ENCODE assay signal across 20 mouse cellular contexts in genomic region chr9:66280496-66280895, GRCm38 (mm10).
DNase-seq lines count a peak whose midpoint lies in the region; ATAC-seq and TF ChIP-seq lines count a peak whose summit lies in the region.
"Had no signal": no experiment of that assay in that cellular context is flagged by ENCODE, and none has a peak within 500 bp of the region (broad histone marks: within the 10 kb centered on the region; RNA-seq: fewer than 3 reads in every experiment).

No protein-coding gene starts in this region.

- peak; percentile 44 to 54 for DNase-seq in spleen, adult 18-20 months
- no peak for DNase-seq in spleen, adult 12 weeks (ENCODE audit: low spot score)
- DNase-seq in CH12.LX (ENCODE audit: extremely low read depth) = peak; percentile 94
- DNase-seq in thymus, postnatal 36 days = peak; percentile 59 to 66
- no peak for DNase-seq in right cerebral cortex, adult 2 months (ENCODE audit: low spot score in 2 of 2)
- no peak for DNase-seq in left cerebral cortex, adult 18-20 months (ENCODE audit: low spot score in 2 of 2)
- no peak for DNase-seq in adrenal gland, adult 8-10 months
- DNase-seq: adrenal gland, adult 2 months; cerebellum, adult 11-12 months; gastrocnemius, postnatal 36 days; heart, postnatal 4 days; kidney, adult 9 months; retina, postnatal 1 day had no signal

- peak; percentile 65 for TF ChIP-seq POLR2A in CH12.LX (IDR thresholded peaks at IDR 0.05; ENCODE audit: low read depth, low read length)

- no peaks in the 10 kb centered on the region for H3K36me3 ChIP-seq in CH12.LX (replicated peaks in 1 of 2; ENCODE audit: control insufficient read depth in 1 of 2, insufficient read depth in 1 of 2, low read length in 1 of 2)
- H3K36me3 ChIP-seq: embryonic facial prominence, embryonic 13.5 days; heart, embryonic 12.5 days; midbrain, embryonic 10.5 days; neural tube, embryonic 15.5 days had no signal

- peaks cover 47 to 86% of the 10 kb centered on the region in 2 experiments for H3K4me1 ChIP-seq in CH12.LX (ENCODE audit: control insufficient read depth in 1 of 2, insufficient read depth in 2 of 2)

- no peaks in the 10 kb centered on the region for H3K9me3 ChIP-seq in CH12.LX (replicated peaks; ENCODE audit: low read length)
- H3K9me3 ChIP-seq: embryonic facial prominence, embryonic 13.5 days; midbrain, embryonic 10.5 days; neural tube, embryonic 15.5 days had no signal

- peak overlapping the region; percentile 58 for H3K9ac ChIP-seq in CH12.LX (ENCODE audit: insufficient read depth, low read depth)
- H3K9ac ChIP-seq: embryonic facial prominence, embryonic 13.5 days; heart, embryonic 12.5 days; neural tube, embryonic 15.5 days had no signal

- no peak for TF ChIP-seq CTCF in CH12.LX (conservative IDR thresholded peaks at IDR 0.05 in 1 of 2, IDR thresholded peaks at IDR 0.05 in 1 of 2; ENCODE audit: low read depth in 2 of 2, low read length in 2 of 2)

- H3K27ac ChIP-seq in CH12.LX (ENCODE audit: insufficient read depth, low read depth) = peak overlapping the region; percentile 99
- H3K27ac ChIP-seq: embryonic facial prominence, embryonic 13.5 days; layer of hippocampus, adult 2 months; midbrain, embryonic 10.5 days; neural tube, embryonic 15.5 days had no signal

- no peaks in the 10 kb centered on the region for H3K79me2 ChIP-seq in CH12.LX (replicated peaks; ENCODE audit: control insufficient read depth, extremely low read depth, insufficient read depth, poor library complexity, severe bottlenecking)

- H3K4me2 ChIP-seq in CH12.LX (ENCODE audit: insufficient read depth, low read depth, poor library complexity, severe bottlenecking) = peak overlapping the region; percentile 67
- H3K4me2 ChIP-seq: embryonic facial prominence, embryonic 13.5 days; heart, embryonic 12.5 days; neural tube, embryonic 15.5 days had no signal

- peak overlapping the region in 1 of 3 experiments; percentile 13 for H3K4me3 ChIP-seq in CH12.LX (replicated peaks in 1 of 3; ENCODE audit: low read depth in 2 of 3, low read length in 2 of 3, poor library complexity in 1 of 3)
- H3K4me3 ChIP-seq: embryonic facial prominence, embryonic 13.5 days; heart, embryonic 12.5 days; layer of hippocampus, adult 2 months; midbrain, embryonic 10.5 days; neural tube, embryonic 15.5 days had no signal

- in situ Hi-C loops in CH12.LX (cut with MboI; ENCODE audit: low pct_ligation_motif_present, low pct_unique_long_range_greater_than_20kb, low sequenced_read_pairs) = loop anchor here (10.0 to 25.0 kb wide), 3 partner anchors 126 to 332 kb away; partner anchors contain the start of gene Dapk2

- dilution Hi-C loops in CH12.LX (cut with MboI; ENCODE audit: extremely low pct_ligation_motif_present, extremely low pct_unique_long_range_greater_than_20kb, low sequenced_read_pairs) = no loop called here

- ATAC-seq in neutrophil, adult 5-6 weeks (ENCODE audit: extremely low read depth, insufficient number of reproducible peaks, low FRiP score, poor library complexity, severe bottlenecking) = peak; percentile 55
- ATAC-seq: Patski had no signal

- H3K27me3 ChIP-seq in CH12.LX (replicated peaks) = no peaks in the 10 kb centered on the region
- H3K27me3 ChIP-seq: embryonic facial prominence, embryonic 13.5 days; heart, embryonic 12.5 days; neural tube, embryonic 15.5 days; Patski had no signal

- peak; percentile 99 for TF ChIP-seq EP300 in CH12.LX (IDR thresholded peaks at IDR 0.05; ENCODE audit: low read length)

- no peak; the same call in none of the 2 replicates for TF ChIP-seq RAD21 in CH12.LX (IDR thresholded peaks at IDR 0.05; ENCODE audit: low read depth, low read length)

TF ChIP-seq in CH12.LX, 34 proteins besides CTCF, POLR2A, EP300 and RAD21:
- peak; percentile 99 for TF ChIP-seq TCF12 (IDR thresholded peaks at IDR 0.05; ENCODE audit: low read depth, low read length)
- peak; percentile 74 for TF ChIP-seq ELF1 (IDR thresholded peaks at IDR 0.05; ENCODE audit: low read depth, low read length)
- TF ChIP-seq BHLHE40 (IDR thresholded peaks at IDR 0.05; ENCODE audit: low read depth, low read length) = peak; percentile 91
- no peak for TF ChIP-seq ZC3H11A (IDR thresholded peaks at IDR 0.05; ENCODE audit: low read depth, low read length)
- TF ChIP-seq HCFC1 (IDR thresholded peaks at IDR 0.05; ENCODE audit: low read depth, low read length) = peak; percentile 49; the same call in 1 of the 2 replicates
- peak; percentile 97 for TF ChIP-seq ETS1 (conservative IDR thresholded peaks at IDR 0.05; ENCODE audit: low read depth, low read length)
- no peak for TF ChIP-seq UBTF (IDR thresholded peaks at IDR 0.05; ENCODE audit: low read depth, low read length)
- peak; percentile 77 for TF ChIP-seq TBP (conservative IDR thresholded peaks at IDR 0.05; ENCODE audit: low read depth, low read length)
- TF ChIP-seq JUN (IDR thresholded peaks at IDR 0.05; ENCODE audit: insufficient read depth, low read depth, low read length) = peak; percentile 83
- TF ChIP-seq IRF4 (IDR thresholded peaks at IDR 0.05; ENCODE audit: low read depth, low read length) = peak; percentile 98
- TF ChIP-seq MAFK (IDR thresholded peaks at IDR 0.05; ENCODE audit: insufficient replicate concordance, low read length) = peak; percentile 80
- peak; percentile 94 for TF ChIP-seq MYC (IDR thresholded peaks at IDR 0.05; ENCODE audit: low read depth, low read length)
- peak; percentile 93 for TF ChIP-seq MEF2A (IDR thresholded peaks at IDR 0.05; ENCODE audit: borderline replicate concordance, low read depth, low read length)
- TF ChIP-seq MAZ (IDR thresholded peaks at IDR 0.05; ENCODE audit: low read depth, low read length) = peak; percentile 93
- TF ChIP-seq ZKSCAN1 (IDR thresholded peaks at IDR 0.05; ENCODE audit: borderline replicate concordance, low read depth, low read length) = no peak
- TF ChIP-seq RCOR1 (conservative IDR thresholded peaks at IDR 0.05; ENCODE audit: low read depth, low read length) = peak; percentile 91
- peak; percentile 96 for TF ChIP-seq CHD2 (IDR thresholded peaks at IDR 0.05; ENCODE audit: low read length)
- TF ChIP-seq NELFE (IDR thresholded peaks at IDR 0.05; ENCODE audit: low read depth, low read length) = peak; percentile 53; the same call in 1 of the 2 replicates
- peak; percentile 27 for TF ChIP-seq SMC3 (IDR thresholded peaks at IDR 0.05; ENCODE audit: low read depth, low read length)
- peak; percentile 76 for TF ChIP-seq JUND (conservative IDR thresholded peaks at IDR 0.05; ENCODE audit: low read depth, low read length)
- peak; percentile 65; the same call in 1 of the 2 replicates for TF ChIP-seq ZMIZ1 (IDR thresholded peaks at IDR 0.05; ENCODE audit: low read depth, low read length)
- peak; percentile 64 for TF ChIP-seq MXI1 (IDR thresholded peaks at IDR 0.05; ENCODE audit: low read depth, low read length)
- TF ChIP-seq MAX (IDR thresholded peaks at IDR 0.05; ENCODE audit: low read length) = peak; percentile 93
- peak; percentile 76 for TF ChIP-seq SIN3A (IDR thresholded peaks at IDR 0.05; ENCODE audit: low read length)
- no peak for TF ChIP-seq ZNF384 (IDR thresholded peaks at IDR 0.05; ENCODE audit: low read depth, low read length)
- no peak for TF ChIP-seq POLR2AphosphoS2 (IDR thresholded peaks at IDR 0.05; ENCODE audit: low read depth, low read length)

Comparison
In these comparisons a context has a peak if more than half of its experiments do, and no peak if none do; other contexts are left out.
1. DNase-seq: peak in spleen, adult 18-20 months (2 of 2), CH12.LX (single experiment) and thymus, postnatal 36 days (2 of 2); none in spleen, adult 12 weeks (single experiment), right cerebral cortex, adult 2 months (0 of 2), left cerebral cortex, adult 18-20 months (0 of 2) and adrenal gland, adult 8-10 months (single experiment).